Mouse (Mus musculus) liver, embryonic 14.5 days (tissue): ENCODE measurements around the gene Gna11.

Experiments used
- CTCF ChIP-seq: IDR thresholded peaks from 2 replicates; pipeline ENCODE4 v1.5.1; 2016; ENCODE audit warnings: antibody characterized with exemption, low read depth, control low read depth
- EP300 ChIP-seq: IDR thresholded peaks from 2 replicates; pipeline ENCODE4 v1.6.1; 2016; ENCODE audit warnings: antibody characterized with exemption, low read depth

DNA sequence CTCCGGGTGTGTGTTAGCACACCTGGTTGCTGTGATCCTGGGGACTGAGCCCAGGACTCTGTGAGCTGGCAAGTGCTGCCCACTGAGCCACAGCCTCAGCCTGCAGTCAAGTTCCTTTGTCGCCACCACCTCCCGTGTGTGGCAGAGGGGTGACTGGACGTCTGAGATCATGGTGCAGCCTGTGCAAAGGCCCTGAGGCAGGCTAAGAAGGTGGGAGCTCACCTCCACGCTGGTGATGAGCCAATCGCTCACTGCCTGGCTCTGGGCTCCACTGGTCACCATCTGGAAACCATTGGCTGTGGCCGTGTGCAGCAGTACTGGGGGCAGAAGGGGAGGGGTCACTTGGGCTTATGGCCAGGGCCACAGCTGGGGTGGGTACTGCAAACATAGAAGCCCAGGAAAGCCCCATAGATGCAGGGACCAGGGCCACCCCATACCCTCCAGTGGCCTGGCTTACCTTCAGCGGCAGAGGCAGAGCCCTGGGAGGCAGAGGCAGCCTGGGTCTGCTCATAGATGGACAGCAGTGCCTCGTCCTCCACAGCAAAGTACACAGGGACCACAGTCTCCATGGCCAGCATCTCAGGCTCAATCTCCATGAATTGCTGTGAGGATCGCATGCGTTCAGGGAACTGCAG is 52.3 kb downstream of the Gna11 start:
- TF ChIP-seq CTCF = no peak
- no peak for TF ChIP-seq EP300
